Mouse (Mus musculus) heart, embryonic 14.5 days (tissue): ENCODE data around the gene Nipal1. TPM values are rescaled to one million over a fixed set of nuclear protein-coding genes. Genes with fewer than 3 reads are reported as not detected.

Experiments used
- ATAC-seq: fragments of 200-750 bp; cut with Nextera tagmentation; 2 replicates; pipeline ENCODE4 v1.8.0; 2017; ENCODE audit warnings: low read depth, moderate TSS enrichment; ENCODE audit not compliant: insufficient number of reproducible peaks, insufficient read depth, low FRiP score
- H3K27ac ChIP-seq, 2 experiments: fragments of 200-500 bp in 1 of 2; fragments of 300-500 bp in 1 of 2; sonication (generic) in 1 of 2; replicated peaks in 1 of 2; 2 replicates each; pipeline ENCODE4 v1.5.1; 2012 to 2014; ENCODE audit warnings: low read depth in 2 of 2, low read length in 2 of 2, control low read depth in 1 of 2, mild to moderate bottlenecking in 1 of 2, mixed read lengths in 1 of 2; ENCODE audit not compliant: control insufficient read depth in 1 of 2, insufficient read depth in 1 of 2
- H3K27me3 ChIP-seq: fragments of 300-500 bp; sonication (generic); 2 replicates; pipeline ENCODE4 v1.6.1; 2014; ENCODE audit warnings: mild to moderate bottlenecking, low read length, control low read depth; ENCODE audit not compliant: control insufficient read depth, insufficient read depth
- H3K36me3 ChIP-seq: fragments of 300-500 bp; sonication (generic); 2 replicates; pipeline ENCODE4 v1.6.1; 2014; ENCODE audit warnings: mild to moderate bottlenecking, control low read depth, low read length, mixed read lengths; ENCODE audit not compliant: control insufficient read depth, insufficient read depth
- H3K4me1 ChIP-seq, 2 experiments: fragments of 200-500 bp in 1 of 2; fragments of 300-500 bp in 1 of 2; sonication (generic) in 1 of 2; 2 replicates each; pipeline ENCODE4 v1.6.1; 2012 to 2014; ENCODE audit warnings: low read length in 2 of 2, control low read depth in 1 of 2, mixed read lengths in 1 of 2; ENCODE audit not compliant: control insufficient read depth in 2 of 2, insufficient read depth in 2 of 2
- H3K4me2 ChIP-seq: fragments of 300-500 bp; sonication (generic); 2 replicates; pipeline ENCODE4 v1.6.1; 2014; ENCODE audit warnings: mild to moderate bottlenecking, low read length
- H3K4me3 ChIP-seq, 2 experiments: fragments of 200-500 bp in 1 of 2; fragments of 300-500 bp in 1 of 2; sonication (generic) in 1 of 2; 2 replicates each; pipeline ENCODE4 v1.5.1; 2012 to 2014; ENCODE audit warnings: low read length in 2 of 2, mild to moderate bottlenecking in 2 of 2, control low read depth in 1 of 2, low read depth in 1 of 2, moderate library complexity in 1 of 2; ENCODE audit not compliant: control insufficient read depth in 1 of 2, insufficient read depth in 1 of 2
- H3K9ac ChIP-seq: fragments of 300-500 bp; sonication (generic); 2 replicates; pipeline ENCODE4 v1.6.1; 2014; ENCODE audit warnings: mild to moderate bottlenecking, low read length
- H3K9me3 ChIP-seq: fragments of 300-500 bp; sonication (generic); 2 replicates; pipeline ENCODE4 v1.6.1; 2016; ENCODE audit warnings: low read length, control low read depth; ENCODE audit not compliant: control insufficient read depth
- WGBS: fragments of 180-500 bp; shearing (Covaris S2); extraction: QIAGEN DNeasy Blood & Tissue Kit; methylation state at CpG from one replicate; pipeline ENCODE4 v1.1.7; 2014; 5-methylcytosine and 5-hydroxymethylcytosine counted together
- polyA plus RNA-seq: library from polyadenylated mRNA; unstranded; fragments of >200 nt; fragmentation: Nextera tagmentation; extraction: Ambion mirVana; gene quantifications from 2 replicates; pipeline ENCODE4 v1.2.1, GENCODE M21; 2014

Nipal1 gene
- polyA plus RNA-seq, 1 experiment from 2014 or later: not detected

- ATAC-seq: no peak
- no peaks in the 10 kb centered on the region for H3K27me3 ChIP-seq
- no peak overlapping the region for H3K9ac ChIP-seq
- no peak overlapping the region for H3K4me3 ChIP-seq
- no peak overlapping the region; the same call in 1 of the 2 replicates for H3K4me2 ChIP-seq
- H3K4me1 ChIP-seq: no peaks in the 10 kb centered on the region
- WGBS: 55% methylated on average over 10 of the region's 10 CpGs
- no peaks in the 10 kb centered on the region for H3K9me3 ChIP-seq
- no peak overlapping the region for H3K27ac ChIP-seq
- H3K36me3 ChIP-seq: no peaks in the 10 kb centered on the region
Measured at GRCm38 (mm10) chr5:72706722-72707121, 59.1 kb downstream of the Nipal1 start.

DNA sequence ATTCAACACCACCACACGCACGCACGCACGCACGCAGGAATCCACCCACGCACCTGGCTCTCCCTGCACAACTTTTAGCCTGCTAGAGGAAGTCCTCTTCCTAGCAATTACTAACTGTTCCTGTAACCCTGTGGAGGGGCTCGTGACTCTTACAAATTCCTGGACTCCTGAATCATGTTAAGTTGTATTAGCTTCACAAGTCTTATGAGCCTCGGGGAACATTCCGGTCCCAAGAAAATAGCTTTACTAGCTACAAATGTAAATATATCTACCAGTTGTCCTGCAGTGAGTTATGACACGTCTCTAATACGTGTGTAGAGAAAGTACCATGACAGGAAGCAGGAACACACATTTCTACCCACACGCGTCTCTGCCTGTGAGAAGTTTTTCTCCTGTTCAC is 61.9 kb downstream of the Nipal1 start:
- no peak overlapping the region for H3K4me3 ChIP-seq
- no peak overlapping the region for H3K27ac ChIP-seq
- 83% methylated on average over 13 of the region's 13 CpGs for WGBS
- H3K4me1 ChIP-seq: no peaks in the 10 kb centered on the region
- ATAC-seq: no peak
- H3K9ac ChIP-seq: no peak overlapping the region
- H3K9me3 ChIP-seq: no peaks in the 10 kb centered on the region
- H3K36me3 ChIP-seq: no peaks in the 10 kb centered on the region
- H3K4me2 ChIP-seq: no peak overlapping the region
- H3K27me3 ChIP-seq: no peaks in the 10 kb centered on the region

DNA sequence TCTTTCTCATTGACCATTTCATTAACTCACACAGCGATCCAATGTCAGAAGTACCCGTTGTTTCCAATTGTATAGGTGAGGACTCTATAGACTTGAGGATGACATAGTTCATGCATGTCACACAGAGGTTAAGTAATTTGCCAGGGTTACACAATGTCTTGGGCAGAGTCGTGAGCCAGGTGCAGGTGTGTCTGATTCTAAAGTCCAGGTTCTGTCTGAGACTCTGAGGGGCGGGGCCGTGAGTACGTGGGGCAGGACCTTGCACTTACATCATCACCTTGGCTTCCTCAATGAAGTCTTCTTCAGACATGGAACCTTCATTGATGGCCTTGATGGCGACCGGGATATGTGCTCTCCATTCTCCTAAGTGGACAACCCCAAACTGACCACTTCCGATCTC is 62.4 kb downstream of the Nipal1 start:
- ATAC-seq: no peak
- WGBS: 82% methylated on average over 9 of the region's 9 CpGs

GRCm38 (mm10) chr5:72710572-72711278 is 63.1 kb downstream of the Nipal1 start:
- no peaks in the 10 kb centered on the region for H3K27me3 ChIP-seq
- H3K4me3 ChIP-seq: no peak overlapping the region
- no peaks in the 10 kb centered on the region for H3K36me3 ChIP-seq
- no peak overlapping the region for H3K4me2 ChIP-seq
- 25% methylated on average over 4 of the region's 4 CpGs for WGBS
- H3K9ac ChIP-seq: no peak overlapping the region
- H3K9me3 ChIP-seq: no peaks in the 10 kb centered on the region
- H3K27ac ChIP-seq: no peak overlapping the region
- no peaks in the 10 kb centered on the region for H3K4me1 ChIP-seq
- no peak for ATAC-seq

More for the DNA sequence above, 62.4 kb downstream of the Nipal1 start:
- Histone ChIP-seq H3K4me2 (no peak overlapping the region), H3K4me3 (no peak overlapping the region), H3K4me1 (no peaks in the 10 kb centered on the region), H3K36me3 (no peaks in the 10 kb centered on the region), H3K27ac (no peak overlapping the region), H3K27me3 (no peaks in the 10 kb centered on the region), H3K9ac (no peak overlapping the region), H3K9me3 (no peaks in the 10 kb centered on the region)

DNA sequence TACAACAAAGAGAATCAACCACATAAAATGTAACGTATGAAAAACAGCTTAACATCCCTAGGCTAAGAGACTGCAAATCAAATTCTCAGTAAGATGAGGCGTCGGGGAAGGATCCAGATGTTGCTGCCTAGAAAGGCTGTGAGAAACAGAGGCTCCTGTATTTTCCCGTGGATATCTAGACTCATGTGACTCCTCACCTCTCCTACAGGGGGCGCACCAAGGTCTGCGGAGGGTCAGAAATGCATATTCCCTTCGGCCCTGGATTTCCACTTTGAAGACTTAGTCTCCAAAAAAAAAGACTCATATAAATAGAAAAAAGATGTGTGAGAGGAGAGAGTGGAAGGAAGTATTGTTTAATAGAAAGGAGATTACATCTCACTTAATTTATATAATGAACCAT is 73.0 kb downstream of the Nipal1 start:
- no peaks in the 10 kb centered on the region for H3K9me3 ChIP-seq
- no peaks in the 10 kb centered on the region for H3K36me3 ChIP-seq
- no peak for ATAC-seq
- H3K4me1 ChIP-seq: no peaks in the 10 kb centered on the region
- H3K4me3 ChIP-seq: no peak overlapping the region
- H3K9ac ChIP-seq: no peak overlapping the region
- no peak overlapping the region for H3K27ac ChIP-seq
- H3K27me3 ChIP-seq: no peaks in the 10 kb centered on the region
- 54% methylated on average over 7 of the region's 7 CpGs for WGBS
- H3K4me2 ChIP-seq: no peak overlapping the region

Other genes starting within 250 kb of the Nipal1 start
- 49.0 and 49.6 TPM in 2 replicates for gene Corin, start 143.3 kb upstream of the Nipal1 start, polyA plus RNA-seq
- 14.2 and 14.3 TPM in 2 replicates for gene Nfxl1, start 88.1 kb upstream of the Nipal1 start, polyA plus RNA-seq
- gene Zar1, start 66.5 kb upstream of the Nipal1 start, polyA plus RNA-seq: not detected in 2 replicates
- gene Gm5868, start 60.2 kb upstream of the Nipal1 start, polyA plus RNA-seq: 0.15 TPM in 2 replicates
- not detected in 2 replicates for gene Cnga1, start 3.5 kb upstream of the Nipal1 start, polyA plus RNA-seq
- gene Txk, start 105.0 kb downstream of the Nipal1 start, polyA plus RNA-seq: 0.12 and 0.16 TPM in 2 replicates
- gene Tec, start 220.7 kb downstream of the Nipal1 start, polyA plus RNA-seq: 17.7 and 18.7 TPM in 2 replicates